Mouse (Mus musculus): ENCODE results near the gene Acaa1a. TPM values are rescaled to one million over a fixed set of nuclear protein-coding genes. Genes with fewer than 3 reads are reported as not detected.

Acaa1a gene
- 10 to 100 TPM; 60.2 to 76.5 (median 66.7) TPM for total RNA-seq (2022)

DNA sequence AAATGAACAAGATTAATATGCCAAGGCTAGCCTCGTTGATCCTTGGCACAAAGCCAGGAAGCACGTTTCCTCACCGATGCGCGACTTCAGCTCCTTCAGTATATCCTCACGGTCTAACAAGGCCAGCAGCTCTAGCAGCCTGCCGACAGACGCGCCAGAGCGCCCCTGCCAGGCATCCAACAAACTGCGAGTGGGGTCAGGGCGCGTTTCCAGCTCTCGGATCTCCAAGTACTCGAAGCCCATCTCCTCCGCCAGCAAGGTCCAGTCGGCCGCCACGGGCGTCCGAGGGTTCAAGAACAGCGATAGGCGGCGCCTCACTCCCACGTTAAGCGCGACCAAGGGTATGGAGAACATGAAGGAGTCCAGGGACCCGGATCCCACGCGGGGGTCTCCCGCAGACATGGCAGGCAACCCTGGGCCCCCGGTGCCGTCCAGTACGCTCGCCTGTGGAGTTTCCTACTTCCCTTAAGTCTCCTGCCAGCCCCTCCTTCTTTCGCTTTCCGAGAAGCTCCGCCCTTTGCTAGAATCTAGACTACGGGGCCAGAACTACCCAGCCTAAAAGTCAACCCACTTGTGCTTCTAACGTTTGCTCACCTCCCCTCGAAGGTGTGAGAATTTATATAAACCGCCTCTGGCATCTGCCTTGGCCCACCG, at the start of gene Acaa1a:
TSS of gene Acaa1a (plus strand) at position 119 of the 654 bp plus-strand sequence.
- DNase-seq (ENCODE audit: low spot score in 2 of 2): peak; percentile 33 to 50

DNA sequence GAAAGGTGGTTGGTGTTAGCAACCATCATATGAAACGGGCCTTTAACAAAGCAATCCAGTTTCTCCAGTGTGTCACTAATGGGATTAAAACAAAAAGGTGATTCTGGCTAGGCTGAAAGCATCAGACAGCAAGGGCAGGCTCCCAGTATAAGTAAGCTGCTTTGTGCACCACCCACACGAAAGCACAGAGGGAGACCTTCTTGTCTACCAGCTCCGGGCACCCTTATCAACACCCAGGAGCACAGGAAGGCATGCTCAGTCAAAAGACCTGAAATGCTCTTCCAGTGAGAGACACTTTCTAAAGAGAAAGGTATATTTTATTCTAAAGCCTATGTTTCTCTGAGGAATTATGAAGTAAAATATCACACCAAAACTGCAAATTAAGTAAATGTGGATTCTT, 48.7 kb upstream of the Acaa1a start:
- no peak for DNase-seq (ENCODE audit: low spot score in 2 of 2)

DNA sequence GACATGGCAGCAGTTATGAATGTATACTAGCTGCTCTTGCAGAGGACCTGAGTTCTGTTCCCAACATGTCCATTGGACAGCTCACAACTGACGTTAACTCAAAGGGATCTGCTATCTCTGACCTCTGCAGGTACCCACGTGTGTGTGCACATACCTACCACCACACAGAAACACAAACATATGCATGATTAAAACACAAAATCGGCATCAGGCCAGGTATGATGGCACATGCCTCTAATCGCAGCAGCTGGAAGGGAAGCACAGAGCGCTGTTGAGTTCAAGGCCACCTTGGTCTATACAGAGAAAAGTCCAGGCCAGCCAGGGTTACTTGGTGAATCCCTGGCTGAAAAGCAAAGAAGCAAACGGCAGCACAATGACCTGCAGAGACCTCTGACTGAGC, 41.8 kb upstream of the Acaa1a start:
- DNase-seq (ENCODE audit: low spot score in 2 of 2): no peak

DNA sequence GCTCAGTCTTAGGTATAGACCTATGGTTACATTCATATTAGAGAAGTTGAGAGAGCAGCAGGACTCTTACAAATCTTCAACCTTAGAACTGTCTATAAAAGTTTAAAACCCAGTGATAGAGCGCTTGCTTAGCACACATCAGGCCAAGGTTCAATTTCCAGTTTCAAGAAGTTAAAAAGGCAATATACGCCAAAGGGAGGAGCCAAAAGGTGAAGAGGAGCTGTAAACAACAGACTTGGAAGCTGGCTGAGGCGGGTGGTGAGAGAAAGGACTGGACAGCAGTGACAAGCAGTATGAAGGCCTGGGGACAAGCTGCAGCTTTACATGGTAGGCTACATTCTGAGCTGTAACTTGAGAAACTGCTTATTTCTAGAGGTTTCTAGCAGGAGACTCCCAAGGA, 40.9 kb upstream of the Acaa1a start:
- DNase-seq (ENCODE audit: low spot score in 2 of 2): no peak

DNA sequence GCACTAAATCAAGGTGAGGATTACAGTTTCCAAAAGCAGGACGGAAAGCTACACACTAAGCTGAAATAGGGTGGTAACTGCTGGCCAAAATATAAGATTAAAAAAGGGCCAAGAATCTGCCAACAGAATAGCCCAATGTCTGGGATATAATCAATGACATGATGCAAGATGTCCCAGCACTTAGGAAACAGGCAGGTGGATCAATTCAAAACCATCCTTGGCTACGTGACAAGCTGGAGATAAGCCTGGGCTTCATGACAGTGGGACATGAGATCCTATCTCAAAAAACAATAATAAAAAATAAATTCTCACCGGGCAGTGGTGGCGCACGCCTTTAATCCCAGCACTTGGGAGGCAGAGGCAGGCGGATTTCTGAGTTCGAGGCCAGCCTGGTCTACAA, 33.6 kb upstream of the Acaa1a start:
- DNase-seq (ENCODE audit: low spot score in 2 of 2): no peak

DNA sequence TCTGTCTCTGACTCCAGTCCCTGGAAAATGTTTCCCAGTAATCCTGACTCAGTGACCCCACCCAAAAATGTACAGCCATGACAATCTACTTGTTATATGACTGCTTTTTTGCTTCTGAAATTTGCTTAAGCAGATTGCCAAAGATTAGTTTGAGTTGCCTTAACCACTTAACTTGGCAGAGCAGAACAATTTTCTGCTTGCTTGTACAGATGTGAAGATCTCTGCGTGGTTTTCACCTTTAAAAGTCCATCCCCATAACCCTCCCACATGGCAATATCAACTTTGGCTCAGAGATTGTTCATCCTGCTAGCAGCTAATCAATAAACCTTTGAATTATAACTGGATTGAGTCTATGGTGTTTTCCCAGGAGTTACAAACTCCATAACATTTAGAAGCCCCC, 30.4 kb upstream of the Acaa1a start:
- no peak for DNase-seq (ENCODE audit: low spot score in 2 of 2)

DNA sequence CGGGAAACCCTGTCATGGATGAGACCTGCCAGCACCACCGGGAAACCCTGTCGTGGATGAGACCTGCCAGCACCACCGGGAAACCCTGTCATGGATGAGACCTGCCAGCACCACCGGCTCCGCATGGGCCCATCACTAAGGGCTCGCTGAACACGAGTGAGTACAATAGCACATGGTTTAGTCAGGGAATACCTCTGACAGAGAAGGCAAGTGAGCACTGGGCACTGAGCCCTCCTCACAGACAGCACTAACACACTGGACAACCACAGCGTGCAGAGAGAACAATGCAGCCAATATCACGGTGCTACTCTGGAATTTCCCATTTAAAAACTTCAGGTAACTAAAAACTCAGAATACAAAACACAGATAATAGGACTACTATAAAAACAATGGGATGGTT, 26.4 kb upstream of the Acaa1a start:
- no peak for DNase-seq (ENCODE audit: low spot score in 2 of 2)

DNA sequence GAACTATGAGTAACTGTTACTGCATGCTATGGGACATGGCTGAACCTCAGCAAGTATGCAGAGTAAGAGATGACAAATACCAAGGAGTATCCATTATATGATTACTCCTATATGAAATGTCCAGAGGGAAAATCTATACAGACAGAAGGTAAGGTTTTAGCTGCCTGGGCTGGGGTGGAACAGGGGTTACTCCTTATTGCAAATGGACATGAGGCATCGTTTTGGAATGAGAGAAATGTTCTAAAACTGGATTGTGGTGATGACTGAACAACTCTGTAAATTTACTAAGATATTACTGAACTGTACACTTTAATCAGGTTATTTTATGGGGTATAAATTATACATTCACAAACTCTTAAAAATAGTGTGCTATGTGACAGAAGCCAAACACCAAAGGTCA, 20.6 kb upstream of the Acaa1a start:
- no peak for DNase-seq (ENCODE audit: low spot score in 2 of 2)

DNA sequence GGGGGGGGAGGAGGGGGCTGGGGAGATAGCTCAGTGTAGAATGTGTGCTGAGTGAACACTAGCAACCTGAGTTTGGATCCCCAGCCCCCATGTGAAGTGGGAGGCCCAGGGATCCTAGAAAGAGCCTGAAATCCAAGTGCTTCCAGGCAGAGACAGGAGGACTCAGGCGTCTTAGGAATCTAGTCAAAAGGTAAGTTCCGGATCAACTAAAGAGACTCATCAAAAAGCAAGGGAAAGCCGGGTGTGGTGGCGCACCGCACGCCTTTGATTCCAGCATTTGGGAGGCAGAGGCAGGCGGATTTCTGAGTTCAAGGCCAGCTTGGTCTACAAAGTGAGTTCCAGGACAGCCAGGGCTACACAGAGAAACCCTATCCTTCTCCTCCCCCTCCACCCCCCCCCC, 19.0 kb upstream of the Acaa1a start:
- DNase-seq (ENCODE audit: low spot score in 2 of 2): no peak

DNA sequence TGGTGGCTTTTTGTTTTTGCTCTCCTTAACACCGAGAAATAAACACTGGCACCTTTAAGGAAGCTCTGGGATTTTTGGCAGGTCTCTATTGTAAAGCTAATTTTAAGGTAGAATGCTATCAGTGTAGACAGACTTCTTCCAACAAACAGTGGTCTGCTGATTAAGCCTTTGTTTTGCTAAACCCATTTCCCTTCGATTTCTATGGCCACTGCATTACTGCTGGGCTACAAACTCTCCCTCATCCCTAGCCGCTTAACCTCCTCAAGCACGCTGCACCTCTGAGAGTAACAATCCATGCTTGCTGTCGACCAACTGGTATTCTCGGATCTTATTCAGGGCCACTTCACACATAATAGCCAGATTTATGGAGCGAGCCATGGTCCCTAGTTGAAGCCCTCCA, 18.5 kb upstream of the Acaa1a start:
- no peak for DNase-seq (ENCODE audit: low spot score in 2 of 2)

DNA sequence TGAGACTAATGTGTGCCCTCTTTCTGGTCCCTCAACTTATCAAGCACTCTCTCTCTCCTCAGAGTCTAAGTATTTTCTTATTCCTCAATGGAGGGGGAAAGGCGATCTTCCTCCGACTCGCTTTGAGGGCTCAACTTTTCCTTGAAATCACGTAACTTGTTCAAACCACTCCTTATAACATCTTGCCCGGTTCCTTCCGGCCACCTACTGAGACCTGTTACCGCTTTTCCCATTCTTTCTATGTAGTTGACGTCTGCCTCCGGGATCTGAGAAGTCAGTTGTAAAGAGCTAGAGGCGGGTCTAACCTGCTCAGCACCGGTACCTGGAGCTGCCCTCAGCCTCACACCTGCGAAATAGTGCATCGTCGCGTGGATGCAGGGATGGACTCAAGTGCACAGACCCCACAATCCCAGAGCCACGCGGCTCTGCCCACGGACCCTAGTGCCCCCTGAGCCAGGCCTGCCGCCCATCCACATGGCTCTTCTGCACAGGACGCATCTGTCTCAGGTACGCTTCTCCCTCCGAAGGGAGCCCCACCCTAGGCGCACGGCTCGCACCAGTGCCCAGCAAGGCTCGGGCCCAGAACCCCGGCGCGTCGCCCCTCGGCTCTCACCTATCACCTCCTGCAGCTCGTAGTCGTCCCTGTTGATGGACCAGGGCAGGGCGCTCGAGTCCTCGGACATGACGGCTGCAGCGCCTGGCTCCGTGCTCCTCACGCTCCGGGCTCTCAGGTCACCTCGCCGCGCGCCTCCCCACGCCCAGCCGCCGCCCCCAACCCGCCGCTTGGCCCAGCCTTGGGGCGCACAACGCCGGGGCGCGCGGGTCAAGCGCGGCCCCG, 17.9 kb upstream of the Acaa1a start:
- DNase-seq (ENCODE audit: low spot score in 2 of 2): peak in 1 of 2 experiments; percentile 46

DNA sequence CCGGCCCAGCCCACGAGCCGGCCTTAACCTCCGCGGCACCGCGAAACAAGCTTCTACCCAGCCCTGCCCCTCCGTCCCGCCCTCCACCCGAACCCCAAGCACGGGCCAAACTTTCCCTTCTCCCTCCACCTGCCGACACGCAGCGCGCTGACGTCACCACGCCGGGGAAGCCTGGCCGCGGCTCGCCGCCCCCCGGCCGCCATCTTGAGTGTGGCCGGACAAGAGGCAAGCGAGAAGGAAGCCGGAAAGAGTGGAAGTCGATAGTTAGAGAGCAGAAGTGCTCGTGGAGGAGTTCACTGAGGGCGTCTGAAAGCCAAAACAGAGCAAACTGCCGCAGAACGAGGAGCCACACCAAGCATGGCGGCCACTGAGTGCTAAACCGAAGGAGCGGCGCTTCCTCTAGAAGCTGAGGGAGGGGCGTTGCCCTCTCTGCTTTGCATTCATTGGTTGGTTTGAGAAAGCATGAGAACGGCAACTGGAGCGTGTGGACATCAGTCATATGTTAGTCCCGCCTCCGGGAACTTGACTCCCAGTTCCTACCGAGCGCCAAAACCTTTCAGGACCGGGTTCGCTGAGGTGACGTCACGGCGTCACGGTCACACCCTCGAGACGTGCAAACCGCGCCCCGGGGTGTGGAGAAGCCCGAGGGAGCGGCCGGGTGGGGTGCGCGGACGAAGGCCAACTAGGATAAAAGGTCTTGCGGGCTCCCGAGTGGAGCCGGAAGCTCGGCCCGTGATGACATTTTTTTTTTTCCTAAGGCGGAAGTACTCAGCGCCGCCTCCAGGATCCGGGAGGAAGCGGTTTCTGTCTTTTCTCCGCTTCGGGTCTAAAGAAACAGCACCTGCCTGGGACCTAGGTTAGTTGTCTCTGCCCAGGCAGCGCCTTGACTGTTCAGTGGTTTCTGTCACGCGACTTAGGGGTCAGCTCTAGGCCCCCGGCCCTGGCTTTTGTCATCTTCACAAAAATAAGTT, 16.9 kb upstream of the Acaa1a start, which contains the start of gene Oxsr1:
TSS of gene Oxsr1 (minus strand) at position 139 of the 971 bp plus-strand sequence.
- peak; percentile 97 to 99 for DNase-seq (ENCODE audit: low spot score in 2 of 2)

DNA sequence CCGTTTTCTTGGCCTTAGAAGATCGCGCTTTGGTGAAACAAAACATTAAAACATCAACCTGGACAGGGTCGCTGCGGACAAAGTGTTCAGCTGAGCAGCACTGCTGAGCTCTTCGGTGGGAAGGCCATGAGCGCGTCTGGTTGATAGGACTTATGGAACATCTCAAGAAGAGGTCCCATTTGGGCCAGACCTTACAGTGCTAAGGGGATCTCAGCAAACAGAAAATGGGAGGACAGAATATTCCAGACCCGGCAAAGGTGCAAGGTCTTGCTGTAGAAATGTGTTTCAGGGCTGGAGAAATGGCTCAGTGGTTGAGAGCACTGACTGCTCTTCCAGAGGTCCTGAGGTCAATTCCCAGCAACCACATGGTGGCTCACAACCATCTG, 16.2 kb upstream of the Acaa1a start:
- no peak for DNase-seq (ENCODE audit: low spot score in 2 of 2)

DNA sequence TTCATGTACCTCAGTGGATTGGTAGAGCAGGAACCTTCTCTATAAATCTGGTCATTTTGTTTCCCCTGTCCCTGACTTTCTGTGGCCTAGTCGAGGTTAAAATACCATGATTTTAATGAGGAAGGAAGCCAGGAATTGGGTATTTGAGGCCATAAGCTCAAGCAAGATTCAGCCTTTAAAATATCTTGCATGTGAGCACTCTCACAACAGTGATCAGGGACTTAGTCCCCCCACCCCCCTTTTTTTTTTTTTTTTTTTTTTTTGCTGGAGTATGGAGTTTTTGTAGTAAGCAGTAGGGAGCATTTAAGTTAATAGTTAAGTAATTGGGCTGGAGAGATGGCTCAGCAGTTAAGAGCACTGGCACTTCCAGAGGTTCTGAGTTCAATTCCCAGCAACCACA, 15.3 kb upstream of the Acaa1a start:
- no peak for DNase-seq (ENCODE audit: low spot score in 2 of 2)

DNA sequence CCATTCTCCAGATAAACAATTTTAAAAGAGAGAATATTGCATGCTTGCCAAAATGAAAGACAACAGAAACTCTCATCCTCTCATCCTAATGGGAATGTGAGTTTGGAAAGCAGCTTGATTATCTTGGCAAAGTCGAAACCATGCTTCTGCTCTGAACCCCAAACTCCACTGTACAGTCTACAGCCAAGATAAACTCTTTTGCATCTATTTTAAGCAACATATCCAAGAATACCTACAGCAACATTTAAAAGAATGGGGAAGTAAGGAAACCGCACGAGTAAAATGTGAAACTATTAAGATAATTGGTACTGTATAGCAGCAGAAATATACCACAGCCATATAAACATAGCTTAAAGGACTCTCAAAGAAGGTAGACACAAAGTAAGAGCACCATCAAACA, 11.0 kb upstream of the Acaa1a start:
- no peak for DNase-seq (ENCODE audit: low spot score in 2 of 2)

DNA sequence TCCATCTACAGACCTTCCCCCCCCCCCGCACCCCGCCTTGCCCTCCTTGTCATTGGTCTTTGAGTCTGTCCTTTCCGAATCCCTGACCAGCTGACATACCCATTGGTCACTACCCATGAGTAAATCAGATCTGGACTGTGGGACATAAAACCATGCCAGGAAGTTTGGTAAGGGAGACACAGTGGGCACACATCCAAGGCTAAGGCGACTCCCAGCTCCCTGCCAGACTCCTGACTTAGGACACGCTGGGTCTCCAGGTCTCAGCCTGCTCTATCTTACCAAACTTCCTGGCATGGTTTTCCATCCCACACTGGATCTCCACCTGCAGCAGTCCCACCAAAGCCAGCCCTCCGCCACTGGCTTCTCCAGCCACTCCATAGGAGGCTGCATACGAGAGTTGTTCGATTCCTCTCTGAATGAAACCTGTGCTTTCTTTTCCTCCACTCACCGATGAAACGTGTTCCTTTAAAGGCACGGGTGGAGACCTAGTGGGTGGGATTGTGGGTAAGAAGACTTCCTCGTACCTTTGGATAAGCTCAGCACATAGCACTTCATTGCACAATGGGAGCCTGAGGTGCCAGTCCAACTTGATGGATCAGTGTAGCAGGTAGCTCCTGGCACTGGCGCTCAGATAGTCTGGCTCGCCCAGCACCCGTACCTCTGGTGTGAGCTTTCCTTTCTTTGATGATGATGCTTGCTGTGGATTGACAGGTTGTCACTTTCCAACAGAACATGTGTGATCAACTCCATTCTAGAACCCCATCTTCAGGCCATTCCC, 9.1 kb upstream of the Acaa1a start:
- no peak for DNase-seq (ENCODE audit: low spot score in 2 of 2)

DNA sequence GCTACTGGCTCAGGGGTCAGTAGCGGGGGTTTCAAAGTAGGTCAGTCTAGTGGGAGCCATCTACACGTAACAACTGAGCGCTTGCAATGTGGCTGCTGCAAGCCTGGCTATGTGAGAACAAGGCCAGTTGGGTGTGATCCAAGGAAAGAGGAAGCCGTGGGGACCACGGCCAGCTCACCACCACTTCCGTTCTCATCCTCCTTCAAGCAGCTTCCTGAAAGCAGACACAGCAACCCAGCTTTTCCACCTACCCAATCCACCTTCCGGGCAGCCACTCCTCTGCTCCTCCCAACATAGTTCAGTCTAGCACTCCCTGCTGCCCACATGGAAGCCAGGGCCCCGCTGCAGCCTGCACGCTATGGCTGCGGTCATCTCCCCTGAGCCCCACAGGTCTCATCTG, 5.2 kb upstream of the Acaa1a start:
- DNase-seq (ENCODE audit: low spot score in 2 of 2): peak in 1 of 2 experiments; percentile 54

DNA sequence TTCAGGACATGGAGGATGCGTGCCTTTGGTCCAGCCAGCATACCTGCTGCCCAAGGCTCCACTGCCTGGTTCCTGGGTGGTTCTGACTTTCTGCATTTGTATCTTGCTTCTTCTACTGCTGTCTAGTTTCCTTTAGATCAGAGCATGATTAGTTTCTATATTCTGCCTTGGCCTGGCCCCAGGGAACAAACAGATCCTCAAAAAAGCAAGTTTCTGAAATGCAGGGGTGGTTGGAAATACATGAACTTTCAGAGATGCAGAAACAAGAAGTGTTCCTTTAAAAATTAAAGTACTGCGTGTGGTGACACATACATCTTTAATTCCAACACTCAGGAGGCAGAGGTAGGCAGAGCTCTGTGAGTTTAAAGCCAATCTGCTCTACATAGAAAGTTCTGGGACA, 4.6 kb upstream of the Acaa1a start:
- DNase-seq (ENCODE audit: low spot score in 2 of 2): no peak

DNA sequence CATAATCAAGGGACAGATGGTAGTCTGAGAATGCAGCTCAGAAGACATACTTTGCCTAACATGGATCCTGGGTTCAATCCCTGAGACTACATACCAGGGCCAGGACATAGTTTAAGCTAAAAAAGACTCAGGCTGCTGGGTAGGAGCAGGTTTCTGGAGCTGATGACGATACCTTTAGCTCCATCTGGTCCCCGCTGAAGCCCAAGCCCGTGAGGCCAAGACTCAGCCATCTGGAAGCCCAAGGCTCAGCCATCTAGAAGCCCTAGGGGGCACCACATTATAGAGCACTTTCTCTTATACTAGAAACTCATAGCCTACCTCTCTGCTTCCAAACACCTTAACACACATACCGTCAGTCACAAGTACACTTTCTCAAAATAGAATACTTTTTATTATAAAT, 3.9 kb upstream of the Acaa1a start:
- DNase-seq (ENCODE audit: low spot score in 2 of 2): no peak

DNA sequence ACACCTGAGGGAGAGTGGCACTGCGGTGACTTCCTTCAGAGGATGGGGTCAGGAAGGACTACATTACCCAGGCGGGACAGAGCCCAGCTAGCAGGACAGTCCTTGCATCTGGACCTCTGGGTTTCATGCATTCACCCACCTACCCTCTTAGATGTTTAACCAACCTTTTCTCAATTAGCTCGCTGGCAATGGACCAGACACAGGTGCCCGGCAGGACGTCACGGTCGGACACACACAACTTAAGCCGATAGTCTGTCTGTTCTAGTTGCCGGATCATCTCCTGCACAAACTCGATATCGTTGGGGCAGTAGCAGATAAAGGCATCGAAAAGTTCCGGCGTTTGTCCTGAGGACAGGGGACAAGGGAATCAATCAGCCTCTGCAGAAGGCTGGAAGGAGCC, 1.6 kb upstream of the Acaa1a start:
- DNase-seq (ENCODE audit: low spot score in 2 of 2): no peak

DNA sequence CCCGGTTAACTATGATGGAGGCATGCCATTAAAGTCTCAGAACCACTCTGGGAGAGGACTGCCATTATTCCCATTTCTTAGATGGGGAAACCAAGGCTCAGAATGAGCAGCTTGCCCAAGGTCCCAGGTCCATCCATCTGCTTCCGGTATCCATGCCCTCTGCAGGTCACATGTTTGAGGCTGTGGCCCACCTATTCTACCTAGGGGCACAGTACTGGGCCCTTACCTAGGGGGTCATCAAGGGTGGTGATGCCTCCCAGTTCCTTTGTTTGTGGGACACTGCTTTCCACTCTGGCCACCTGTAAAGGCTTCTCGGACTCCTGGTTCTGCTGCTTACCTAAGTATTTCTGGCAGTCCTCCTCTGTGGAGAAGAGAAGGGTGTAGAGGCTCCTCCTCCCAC, 1.1 kb upstream of the Acaa1a start:
- no peak for DNase-seq (ENCODE audit: low spot score in 2 of 2)

Measured in left cerebral cortex, adult 8-10 months (tissue).